Mouse (Mus musculus) spleen, adult 2 months (tissue): Measurements from ENCODE around the gene Olfr743. TPM values are rescaled to one million over a fixed set of nuclear protein-coding genes. Genes with fewer than 3 reads are reported as not detected.
"Not testable (repeated sequence)": the region's sequence is repeated elsewhere in the genome, so short reads cannot be mapped to it uniquely, and the experiment has no call there.

Source experiments
- DNase-seq, 2 experiments: peaks; one replicate each; pipeline versions ENCODE4 v3.0.0 to v3.0.0-alpha.2; 2012 to 2021; ENCODE audit warnings: low spot score in 2 of 2, low read depth in 1 of 2
- H3K27ac ChIP-seq: fragments of 200-500 bp; 2 replicates; pipeline ENCODE4 v1.5.1; 2012; ENCODE audit warnings: low read length, inconsistent platforms; ENCODE audit not compliant: insufficient read depth
- H3K27me3 ChIP-seq: fragments of 200-500 bp; 2 replicates; pipeline ENCODE4 v1.6.1; 2012; ENCODE audit warnings: mild to moderate bottlenecking, moderate library complexity, low read length, inconsistent platforms; ENCODE audit not compliant: control insufficient read depth, insufficient read depth
- H3K36me3 ChIP-seq: fragments of 200-500 bp; 2 replicates; pipeline ENCODE4 v1.6.1; 2012; ENCODE audit warnings: mild to moderate bottlenecking, low read length, inconsistent platforms; ENCODE audit not compliant: control insufficient read depth, insufficient read depth
- H3K4me1 ChIP-seq: fragments of 200-500 bp; 2 replicates; pipeline ENCODE4 v1.6.1; 2011; ENCODE audit warnings: inconsistent platforms; ENCODE audit not compliant: control insufficient read depth, insufficient read depth, insufficient read length
- H3K4me3 ChIP-seq: fragments of 200-500 bp; 2 replicates; pipeline ENCODE4 v1.5.1; 2011; ENCODE audit warnings: mild to moderate bottlenecking, inconsistent platforms; ENCODE audit not compliant: insufficient read depth, insufficient read length; ENCODE audit errors: extremely low read depth
- CTCF ChIP-seq: fragments of 200-500 bp; IDR thresholded peaks from 2 replicates; pipeline ENCODE4 v1.5.1; 2011; ENCODE audit warnings: mild to moderate bottlenecking, inconsistent platforms; ENCODE audit not compliant: insufficient read depth, insufficient read length, insufficient replicate concordance; ENCODE audit errors: extremely low read depth
- POLR2A ChIP-seq: fragments of 200-500 bp; IDR thresholded peaks from 2 replicates; pipeline ENCODE4 v1.6.1; 2011; ENCODE audit warnings: low read depth, low read length, inconsistent platforms
- WGBS: fragments of 180-500 bp; shearing (Covaris S2); methylation state at CpG from one replicate; pipeline ENCODE4 v1.1.7; 2018; 5-methylcytosine and 5-hydroxymethylcytosine counted together
- polyA plus RNA-seq: library from polyadenylated mRNA; depleted of rRNA; stranded (reverse); fragments of >200 nt; gene quantifications from 2 replicates; pipeline ENCODE4 v1.2.3, GENCODE M21; 2012; rRNA removed

The Olfr743 gene
- not detected in 2 replicates for polyA plus RNA-seq

DNA sequence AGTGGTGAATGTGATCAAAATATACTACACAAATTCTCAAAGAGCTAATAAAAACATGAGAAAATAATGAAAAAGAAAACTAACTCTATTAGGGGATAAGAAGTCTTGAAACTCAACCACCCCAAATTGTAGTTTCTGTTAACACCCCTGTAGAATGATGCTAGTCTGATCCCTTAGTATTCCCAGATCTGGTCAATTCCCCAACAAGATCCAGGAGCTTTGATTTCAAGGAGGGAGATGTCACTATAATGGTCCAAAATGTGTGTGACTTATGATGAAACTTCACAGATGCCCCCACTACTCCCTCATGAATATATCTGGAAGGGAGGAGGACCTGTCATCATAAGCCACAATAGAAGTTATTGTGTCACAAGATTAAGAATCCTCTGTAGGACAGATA, at the start of gene Olfr743:
Olfr743 (plus strand) TSS at position 301 of the 400 bp plus-strand sequence.
- Histone ChIP-seq H3K36me3 (no peaks in the 10 kb centered on the region), H3K27me3 (no peaks in the 10 kb centered on the region), H3K4me3 (no peak within 1 kb of the TSS), H3K27ac (no peak within 1 kb of the TSS), H3K4me1 (no peaks in the 10 kb centered on the region)
- no peak for DNase-seq
- no peak for TF ChIP-seq CTCF
- TF ChIP-seq POLR2A = no peak

DNA sequence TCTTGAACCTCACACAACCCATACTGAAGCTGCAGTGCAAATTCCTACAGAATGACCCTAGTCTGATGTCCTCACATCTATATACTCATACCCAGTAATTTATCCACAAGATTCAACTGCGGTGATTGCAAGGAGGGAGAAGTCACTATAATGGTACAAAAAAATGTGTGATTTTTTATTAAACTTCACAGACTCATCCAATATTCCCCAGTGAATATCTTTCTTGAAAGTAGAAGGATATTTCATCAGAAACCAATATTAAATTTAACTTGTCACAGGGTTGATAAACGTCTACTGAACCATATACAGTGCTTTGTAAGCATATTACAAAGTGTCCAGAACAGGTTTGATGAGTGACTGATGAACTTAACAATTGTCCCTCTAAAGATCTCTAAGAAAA, 49.2 kb upstream of the Olfr743 start, which contains the start of gene Olfr741:
Olfr741 (plus strand) TSS at position 301 of the 400 bp plus-strand sequence.
- Histone ChIP-seq H3K27me3 (no peaks in the 10 kb centered on the region), H3K4me3 (no peak within 1 kb of the TSS), H3K27ac (no peak within 1 kb of the TSS), H3K36me3 (no peaks in the 10 kb centered on the region), H3K4me1 (no peaks in the 10 kb centered on the region)
- 70% methylated on average over 2 of the region's 2 CpGs for WGBS
- TF ChIP-seq POLR2A (no peak), CTCF (no peak)
- DNase-seq = no peak

DNA sequence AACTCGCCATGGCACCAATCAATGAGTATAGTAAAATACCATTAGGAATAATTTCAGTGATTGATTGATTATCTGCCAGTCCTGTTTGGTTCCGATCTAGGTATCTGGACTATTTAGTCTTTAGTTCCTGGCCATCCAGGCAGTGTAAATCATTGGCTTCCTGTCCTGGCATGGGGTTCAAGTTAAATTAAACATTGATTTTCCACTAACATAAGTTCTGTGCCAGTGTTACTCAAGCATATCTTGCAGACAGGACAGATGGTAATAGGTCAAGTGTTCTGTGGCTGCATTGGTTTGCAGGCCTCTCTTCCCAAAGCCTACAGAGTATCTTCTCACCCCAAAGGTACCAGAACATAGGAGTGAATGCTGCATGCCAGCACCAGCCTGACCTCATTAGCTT, 43.2 kb upstream of the Olfr743 start:
- no peaks in the 10 kb centered on the region for H3K27me3 ChIP-seq

DNA sequence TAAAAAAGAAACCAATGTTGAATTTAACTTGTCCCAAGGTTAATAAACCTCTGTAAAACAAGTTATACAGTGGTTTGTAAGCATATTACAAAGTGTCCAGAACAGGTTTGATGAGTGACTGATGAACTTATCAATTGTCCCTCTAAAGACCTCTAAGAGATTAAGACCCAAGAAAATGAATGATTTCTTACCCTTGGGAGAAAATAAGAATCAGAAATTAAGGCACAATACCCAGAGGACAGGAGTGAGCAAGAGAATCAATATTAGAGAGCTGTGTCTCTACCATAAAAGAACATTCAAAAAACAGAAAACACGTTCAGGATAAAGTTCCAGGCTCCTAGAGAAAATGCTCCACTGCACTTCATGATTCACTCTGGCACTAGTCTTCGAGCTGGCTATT, 18.3 kb upstream of the Olfr743 start, which contains the start of gene Olfr742:
Olfr742 (plus strand) TSS at position 301 of the 400 bp plus-strand sequence.
- no peaks in the 10 kb centered on the region for H3K4me1 ChIP-seq
- no peaks in the 10 kb centered on the region for H3K36me3 ChIP-seq
- DNase-seq = no peak
- WGBS = 55% methylated on average over 2 of the region's 2 CpGs
- TF ChIP-seq CTCF (no peak), POLR2A (no peak)
- H3K4me3 ChIP-seq = no peak within 1 kb of the TSS
- H3K27me3 ChIP-seq = no peaks in the 10 kb centered on the region
- H3K27ac ChIP-seq = no peak within 1 kb of the TSS

More for the DNA sequence above, 43.2 kb upstream of the Olfr743 start:
- Histone ChIP-seq H3K27ac (no peak overlapping the region), H3K36me3 (no peaks in the 10 kb centered on the region), H3K4me1 (no peaks in the 10 kb centered on the region), H3K4me3 (no peak overlapping the region)
- WGBS = 73% methylated on average over 2 of the region's 2 CpGs
- DNase-seq = no peak
- no peak for TF ChIP-seq CTCF
- no peak for TF ChIP-seq POLR2A

DNA sequence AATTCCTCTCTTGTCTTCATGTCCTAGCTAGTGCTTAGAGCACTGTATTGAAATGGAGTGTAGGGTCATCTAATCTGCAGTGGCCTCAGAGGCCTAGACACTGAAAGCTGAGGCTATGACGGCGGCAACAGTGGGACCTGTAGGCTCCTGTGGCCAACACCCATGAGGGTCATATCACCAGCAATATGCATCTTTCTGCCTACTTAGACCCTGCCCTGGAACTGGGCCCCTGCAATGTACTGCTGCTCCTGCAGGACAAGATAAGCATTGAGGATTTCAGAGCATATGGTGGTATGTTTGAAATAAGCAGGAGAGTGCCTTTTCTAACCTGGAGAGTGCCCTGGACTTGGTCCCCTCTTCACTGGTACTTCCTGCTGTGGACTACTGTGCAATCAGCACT, 31.1 kb downstream of the Olfr743 start:
- TF ChIP-seq POLR2A (no peak), CTCF (no peak)
- H3K4me3 ChIP-seq = no peak overlapping the region
- no peaks in the 10 kb centered on the region for H3K36me3 ChIP-seq
- no peak for DNase-seq
- H3K4me1 ChIP-seq = no peaks in the 10 kb centered on the region
- no peak overlapping the region for H3K27ac ChIP-seq
- WGBS = 90% methylated on average over 2 of the region's 2 CpGs
- no peaks in the 10 kb centered on the region for H3K27me3 ChIP-seq

DNA sequence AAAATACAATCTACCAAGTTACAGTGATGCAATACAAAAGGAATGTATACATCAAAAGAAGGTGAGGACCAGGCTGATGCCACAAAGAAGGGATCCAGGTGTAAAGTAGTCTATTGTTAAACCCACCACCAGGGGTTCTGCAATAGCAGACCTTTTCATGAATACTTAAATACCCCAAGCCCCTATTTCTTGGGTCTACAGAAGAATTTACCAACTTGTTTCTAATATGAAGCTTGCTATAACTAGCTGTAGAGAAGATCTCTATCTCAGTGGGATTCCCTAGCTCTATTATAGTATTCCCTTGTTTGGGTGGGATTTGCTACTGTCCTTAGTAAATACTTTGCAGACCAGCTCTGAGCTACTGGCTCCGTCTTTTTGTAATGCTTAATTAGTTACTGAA, 51.4 kb downstream of the Olfr743 start:
- 94% methylated on average over 1 of the region's 1 CpGs for WGBS

More for the DNA sequence above, 51.4 kb downstream of the Olfr743 start:
- H3K4me1 ChIP-seq, H3K27ac ChIP-seq, H3K4me3 ChIP-seq, DNase-seq, H3K36me3 ChIP-seq, H3K27me3 ChIP-seq: not testable (repeated sequence)

Other genes with a start within 250 kb of the Olfr743 start
- not detected in 2 replicates for gene Olfr732, start 237.6 kb upstream of the Olfr743 start, polyA plus RNA-seq
- gene Olfr733, start 220.3 kb upstream of the Olfr743 start, polyA plus RNA-seq = not detected in 2 replicates
- gene Olfr734, start 195.1 kb upstream of the Olfr743 start, polyA plus RNA-seq = not detected in 2 replicates
- gene Olfr735, start 173.0 kb upstream of the Olfr743 start, polyA plus RNA-seq = not detected in 2 replicates
- 2.9 and 3.2 TPM in 2 replicates for gene Tlr11, start 163.9 kb upstream of the Olfr743 start, polyA plus RNA-seq
- not detected in 2 replicates for gene Olfr736, start 140.7 kb upstream of the Olfr743 start, polyA plus RNA-seq
- gene Olfr738, start 114.3 kb upstream of the Olfr743 start, polyA plus RNA-seq = not detected in 2 replicates
- gene Olfr739, start 103.2 kb upstream of the Olfr743 start, polyA plus RNA-seq = not detected in 2 replicates
- gene Olfr740, start 76.3 kb upstream of the Olfr743 start, polyA plus RNA-seq = not detected in 2 replicates
- not detected in 2 replicates for gene Olfr741, start 49.1 kb upstream of the Olfr743 start, polyA plus RNA-seq
- gene Olfr742, start 18.2 kb upstream of the Olfr743 start, polyA plus RNA-seq = not detected in 2 replicates
- gene Olfr744, start 93.0 kb downstream of the Olfr743 start, polyA plus RNA-seq = not detected in 2 replicates
- not detected in 2 replicates for gene Olfr745, start 117.5 kb downstream of the Olfr743 start, polyA plus RNA-seq
- gene Olfr746, start 125.2 kb downstream of the Olfr743 start, polyA plus RNA-seq = not detected in 2 replicates
- not detected in 2 replicates for gene Olfr747, start 171.4 kb downstream of the Olfr743 start, polyA plus RNA-seq
- not detected in 2 replicates for gene Olfr748, start 185.5 kb downstream of the Olfr743 start, polyA plus RNA-seq
- not detected in 2 replicates for gene Olfr749, start 223.3 kb downstream of the Olfr743 start, polyA plus RNA-seq